Mouse (Mus musculus) CH12F3 (cell line): ENCODE data around the gene Disc1.

Experiments
- in situ Hi-C: fragments of 300-500 bp; cut with MboI; formaldehyde crosslinking; loops from 2 replicates; pipeline ENCODE4 v1.14.3; 2020; ENCODE audit warnings: low sequenced_read_pairs

Gene Disc1

GRCm38 (mm10) chr8:125291932-125292717, 238.1 kb downstream of the Disc1 start:
- in situ Hi-C loops, result no loop called here

GRCm38 (mm10) chr8:125292933-125293591, 239.1 kb downstream of the Disc1 start:
- in situ Hi-C loops, result no loop called here

- in situ Hi-C loops, result no loop called here
Measured at GRCm38 (mm10) chr8:125299248-125299647, 245.3 kb downstream of the Disc1 start.

- in situ Hi-C loops, result no loop called here
Measured at GRCm38 (mm10) chr8:125301931-125302361, 248.0 kb downstream of the Disc1 start.

GRCm38 (mm10) chr8:125306665-125307064, 252.7 kb downstream of the Disc1 start:
- in situ Hi-C loops, result no loop called here

- in situ Hi-C loops, result no loop called here
Measured at GRCm38 (mm10) chr8:125309985-125310384, 256.0 kb downstream of the Disc1 start.
